Mouse (Mus musculus) megakaryocyte, embryonic 14.5 days (primary cell): ENCODE measurements around the gene Pdlim5.

Experiments
- FLI1 ChIP-seq: IDR thresholded peaks from 2 replicates; pipeline ENCODE4 v1.6.1; 2012; ENCODE audit warnings: low read length, inconsistent platforms, mixed read lengths
- GATA1 ChIP-seq: IDR thresholded peaks from 3 replicates; pipeline ENCODE4 v1.6.1; 2012; ENCODE audit warnings: mixed read lengths, low read length, inconsistent platforms, borderline replicate concordance

DNA sequence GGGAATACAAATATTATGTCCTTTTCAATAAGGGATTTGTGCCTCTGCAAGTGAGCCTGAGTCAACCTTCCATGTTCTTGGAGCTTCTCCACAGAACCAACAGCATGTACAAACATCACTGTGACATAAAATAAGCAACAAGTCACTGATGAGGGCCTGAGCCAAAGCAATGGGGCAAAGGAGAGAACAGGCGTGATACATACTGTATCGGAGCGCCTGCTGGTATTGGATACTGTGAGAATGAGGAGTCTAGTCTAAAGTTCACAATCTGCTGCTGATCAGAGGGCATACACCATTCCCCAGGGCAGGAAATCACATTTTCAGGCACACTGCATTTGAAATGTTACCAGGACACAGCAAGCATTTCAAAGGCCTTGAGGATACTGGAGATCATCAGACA lies 119.0 kb downstream of the Pdlim5 start:
- no peak for TF ChIP-seq GATA1
- TF ChIP-seq FLI1: no peak
